Mouse (Mus musculus): ENCODE measurements around the gene Prkn. TPM values are rescaled to one million over a fixed set of nuclear protein-coding genes. Genes with fewer than 3 reads are reported as not detected.

Prkn gene
- polyA plus RNA-seq, 1 experiment from 2014 or later = 0.96 TPM

DNA sequence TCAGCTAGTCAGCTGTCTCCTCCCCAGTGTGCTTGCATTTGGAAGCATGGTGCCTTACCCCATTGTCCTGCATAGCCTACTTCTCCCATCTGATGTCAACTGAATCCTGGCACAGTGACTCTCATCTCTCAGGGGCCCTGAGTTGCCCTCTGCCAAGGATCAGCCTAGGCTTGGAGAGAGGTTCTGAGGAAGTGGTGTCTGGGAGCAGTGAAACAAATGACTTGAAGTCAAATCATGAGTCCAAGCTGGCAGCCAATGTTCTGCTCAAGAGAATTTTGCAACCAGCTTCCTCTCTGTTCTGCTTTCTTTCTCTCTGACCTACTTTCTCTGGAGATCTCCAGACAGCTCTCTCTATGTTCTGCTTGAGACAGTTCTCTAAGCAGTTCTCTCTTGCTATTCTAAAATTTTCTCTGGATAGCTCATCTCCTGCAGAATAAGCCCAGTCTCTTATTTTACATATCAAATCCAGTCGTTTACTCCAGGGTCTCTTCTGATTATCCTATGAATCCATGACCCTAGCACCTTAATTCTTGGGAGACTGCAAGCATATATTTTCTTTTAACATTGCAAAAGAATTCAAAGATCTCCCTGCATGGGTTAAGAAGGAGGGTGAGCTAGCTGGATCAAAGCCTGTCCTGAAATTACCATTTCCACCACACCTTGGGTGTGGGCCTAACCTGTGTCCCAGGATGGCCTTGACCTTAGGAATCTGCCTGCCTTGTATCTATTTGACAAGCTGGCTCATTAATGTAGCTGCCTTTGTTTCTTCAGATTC, 512.8 kb downstream of the Prkn start:
- Histone ChIP-seq H3K4me3 (ENCODE audit: low read depth, low read length) (no peak overlapping the region), H3K4me1 (replicated peaks; ENCODE audit: control insufficient read depth, insufficient read depth, low read length) (no peaks in the 10 kb centered on the region), H3K4me2 (replicated peaks; ENCODE audit: low read depth) (no peak overlapping the region), H3K36me3 (ENCODE audit: control insufficient read depth, insufficient read depth) (no peaks in the 10 kb centered on the region), H3K9ac (ENCODE audit: low read depth, low read length) (no peak overlapping the region), H3K27me3 (replicated peaks; ENCODE audit: control insufficient read depth, insufficient read depth, low read length) (no peaks in the 10 kb centered on the region), H3K9me3 (ENCODE audit: control insufficient read depth) (no peaks in the 10 kb centered on the region), H3K27ac (ENCODE audit: low read depth, low read length) (no peak overlapping the region)
- ATAC-seq = no peak
- no peak for TF ChIP-seq CTCF (IDR thresholded peaks at IDR 0.05; ENCODE audit: low read depth)
- WGBS = 53% methylated on average over 1 of the region's 1 CpGs

- no peaks in the 10 kb centered on the region for H3K9me3 ChIP-seq (ENCODE audit: control insufficient read depth)
- ATAC-seq = no peak
- H3K4me1 ChIP-seq (replicated peaks; ENCODE audit: control insufficient read depth, insufficient read depth, low read length) = no peaks in the 10 kb centered on the region
- no peak overlapping the region for H3K27ac ChIP-seq (ENCODE audit: low read depth, low read length)
- no peak overlapping the region for H3K9ac ChIP-seq (ENCODE audit: low read depth, low read length)
- no peak for TF ChIP-seq CTCF (IDR thresholded peaks at IDR 0.05; ENCODE audit: low read depth)
- H3K36me3 ChIP-seq (ENCODE audit: control insufficient read depth, insufficient read depth) = no peaks in the 10 kb centered on the region
- H3K27me3 ChIP-seq (replicated peaks; ENCODE audit: control insufficient read depth, insufficient read depth, low read length) = no peaks in the 10 kb centered on the region
- no peak overlapping the region for H3K4me2 ChIP-seq (replicated peaks; ENCODE audit: low read depth)
- no peak overlapping the region for H3K4me3 ChIP-seq (ENCODE audit: low read depth, low read length)
- 81% methylated on average over 4 of the region's 4 CpGs for WGBS
Measured at GRCm38 (mm10) chr17:11353553-11353945, 513.4 kb downstream of the Prkn start.

DNA sequence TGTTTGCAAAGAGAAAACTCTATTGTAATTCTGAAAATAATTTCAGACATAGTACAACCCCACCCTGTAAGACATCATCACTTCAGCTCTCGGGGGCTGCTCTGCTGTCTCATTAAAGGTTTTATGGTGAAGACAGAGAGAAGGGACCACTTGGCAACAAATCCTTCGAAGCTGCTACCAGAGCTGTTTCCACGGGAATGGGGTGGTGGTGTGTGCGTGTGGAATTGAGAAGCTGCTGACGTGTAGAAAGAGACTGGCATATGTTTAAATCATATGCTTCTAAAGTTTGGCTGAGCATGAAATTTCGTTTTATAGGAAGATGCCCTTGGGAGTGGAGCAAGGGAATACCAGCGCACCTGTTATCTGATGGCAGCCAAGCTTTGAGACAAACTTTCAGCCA, 514.2 kb downstream of the Prkn start:
- no peak overlapping the region for H3K4me2 ChIP-seq (replicated peaks; ENCODE audit: low read depth)
- H3K9me3 ChIP-seq (ENCODE audit: control insufficient read depth) = no peaks in the 10 kb centered on the region
- no peak overlapping the region for H3K9ac ChIP-seq (ENCODE audit: low read depth, low read length)
- no peak for ATAC-seq
- no peak overlapping the region for H3K4me3 ChIP-seq (ENCODE audit: low read depth, low read length)
- H3K36me3 ChIP-seq (ENCODE audit: control insufficient read depth, insufficient read depth) = no peaks in the 10 kb centered on the region
- H3K27ac ChIP-seq (ENCODE audit: low read depth, low read length) = no peak overlapping the region
- WGBS = 82% methylated on average over 7 of the region's 7 CpGs
- no peaks in the 10 kb centered on the region for H3K4me1 ChIP-seq (replicated peaks; ENCODE audit: control insufficient read depth, insufficient read depth, low read length)
- TF ChIP-seq CTCF (IDR thresholded peaks at IDR 0.05; ENCODE audit: low read depth) = no peak
- H3K27me3 ChIP-seq (replicated peaks; ENCODE audit: control insufficient read depth, insufficient read depth, low read length) = no peaks in the 10 kb centered on the region

- H3K9me3 ChIP-seq (ENCODE audit: control insufficient read depth) = no peaks in the 10 kb centered on the region
- H3K4me2 ChIP-seq (replicated peaks; ENCODE audit: low read depth) = no peak overlapping the region
- no peak for TF ChIP-seq CTCF (IDR thresholded peaks at IDR 0.05; ENCODE audit: low read depth)
- WGBS = 85% methylated on average over 2 of the region's 2 CpGs
- no peaks in the 10 kb centered on the region for H3K4me1 ChIP-seq (replicated peaks; ENCODE audit: control insufficient read depth, insufficient read depth, low read length)
- H3K27ac ChIP-seq (ENCODE audit: low read depth, low read length) = no peak overlapping the region
- H3K27me3 ChIP-seq (replicated peaks; ENCODE audit: control insufficient read depth, insufficient read depth, low read length) = no peaks in the 10 kb centered on the region
- no peaks in the 10 kb centered on the region for H3K36me3 ChIP-seq (ENCODE audit: control insufficient read depth, insufficient read depth)
- no peak overlapping the region for H3K4me3 ChIP-seq (ENCODE audit: low read depth, low read length)
- ATAC-seq = no peak
- H3K9ac ChIP-seq (ENCODE audit: low read depth, low read length) = no peak overlapping the region
Measured at GRCm38 (mm10) chr17:11375461-11375860, 535.3 kb downstream of the Prkn start.

GRCm38 (mm10) chr17:11383364-11383962, 543.3 kb downstream of the Prkn start:
- no peak for TF ChIP-seq CTCF (IDR thresholded peaks at IDR 0.05; ENCODE audit: low read depth)
- Histone ChIP-seq H3K27ac (ENCODE audit: low read depth, low read length) (no peak overlapping the region), H3K4me2 (replicated peaks; ENCODE audit: low read depth) (no peak overlapping the region), H3K4me1 (replicated peaks; ENCODE audit: control insufficient read depth, insufficient read depth, low read length) (no peaks in the 10 kb centered on the region), H3K9me3 (ENCODE audit: control insufficient read depth) (no peaks in the 10 kb centered on the region), H3K27me3 (replicated peaks; ENCODE audit: control insufficient read depth, insufficient read depth, low read length) (no peaks in the 10 kb centered on the region), H3K9ac (ENCODE audit: low read depth, low read length) (no peak overlapping the region), H3K36me3 (ENCODE audit: control insufficient read depth, insufficient read depth) (no peaks in the 10 kb centered on the region), H3K4me3 (ENCODE audit: low read depth, low read length) (no peak overlapping the region)
- WGBS = 86% methylated on average over 8 of the region's 8 CpGs
- ATAC-seq = no peak

GRCm38 (mm10) chr17:11385246-11385645, 545.1 kb downstream of the Prkn start:
- ATAC-seq = no peak
- no peaks in the 10 kb centered on the region for H3K9me3 ChIP-seq (ENCODE audit: control insufficient read depth)
- no peak overlapping the region for H3K4me3 ChIP-seq (ENCODE audit: low read depth, low read length)
- no peaks in the 10 kb centered on the region for H3K27me3 ChIP-seq (replicated peaks; ENCODE audit: control insufficient read depth, insufficient read depth, low read length)
- H3K4me1 ChIP-seq (replicated peaks; ENCODE audit: control insufficient read depth, insufficient read depth, low read length) = no peaks in the 10 kb centered on the region
- no peaks in the 10 kb centered on the region for H3K36me3 ChIP-seq (ENCODE audit: control insufficient read depth, insufficient read depth)
- H3K27ac ChIP-seq (ENCODE audit: low read depth, low read length) = no peak overlapping the region
- TF ChIP-seq CTCF (IDR thresholded peaks at IDR 0.05; ENCODE audit: low read depth) = no peak
- 87% methylated on average over 4 of the region's 4 CpGs for WGBS
- H3K4me2 ChIP-seq (replicated peaks; ENCODE audit: low read depth) = no peak overlapping the region
- H3K9ac ChIP-seq (ENCODE audit: low read depth, low read length) = no peak overlapping the region
